Mouse (Mus musculus): ENCODE data around the gene Herpud1. TPM values are rescaled to one million over a fixed set of nuclear protein-coding genes. Genes with fewer than 3 reads are reported as not detected.

Herpud1 gene
- total and polyA plus RNA-seq, 2 experiments from 2014 or later, result 131 to 177 TPM

- TF ChIP-seq EP300 (IDR thresholded peaks at IDR 0.05; ENCODE audit: low read depth) (no peak), CTCF (IDR thresholded peaks at IDR 0.05; ENCODE audit: low read depth) (peak; percentile 49)
- Histone ChIP-seq H3K9me3 (replicated peaks; ENCODE audit: control insufficient read depth, low read length) (no peaks in the 10 kb centered on the region), H3K4me3 (ENCODE audit: low read depth, low read length) (no peak overlapping the region), H3K36me3 (replicated peaks; ENCODE audit: control insufficient read depth, insufficient read depth, low read length) (no peaks in the 10 kb centered on the region), H3K27ac (ENCODE audit: low read depth) (no peak overlapping the region), H3K27me3 (ENCODE audit: control insufficient read depth, insufficient read depth, low read length) (no peaks in the 10 kb centered on the region), H3K4me2 (ENCODE audit: low read depth, low read length) (no peak overlapping the region), H3K9ac (replicated peaks; ENCODE audit: low read depth, low read length) (no peak overlapping the region), H3K4me1 (ENCODE audit: control insufficient read depth, insufficient read depth) (0 out of 2 replicates have a peak, but pooled peaks cover 6% of the 10 kb centered on the region)
- DNase-seq (ENCODE audit: low spot score), result no peak
- 64% methylated on average over 15 of the region's 15 CpGs for WGBS
- peak; percentile 61 for ATAC-seq (ENCODE audit: insufficient read depth, low read depth)
Observed at GRCm38 (mm10) chr8:94378763-94379415, 7.3 kb upstream of the Herpud1 start.

GRCm38 (mm10) chr8:94379686-94380085, 6.6 kb upstream of the Herpud1 start:
- H3K27me3 ChIP-seq (ENCODE audit: control insufficient read depth, insufficient read depth, low read length), result no peaks in the 10 kb centered on the region
- no peak overlapping the region for H3K4me2 ChIP-seq (ENCODE audit: low read depth, low read length)
- H3K27ac ChIP-seq (ENCODE audit: low read depth), result no peak overlapping the region
- ATAC-seq (ENCODE audit: insufficient read depth, low read depth) (no peak), DNase-seq (ENCODE audit: low spot score) (no peak)
- no peaks in the 10 kb centered on the region for H3K36me3 ChIP-seq (replicated peaks; ENCODE audit: control insufficient read depth, insufficient read depth, low read length)
- H3K4me3 ChIP-seq (ENCODE audit: low read depth, low read length), result no peak overlapping the region
- no peak overlapping the region for H3K9ac ChIP-seq (replicated peaks; ENCODE audit: low read depth, low read length)
- no peaks in the 10 kb centered on the region for H3K9me3 ChIP-seq (replicated peaks; ENCODE audit: control insufficient read depth, low read length)
- no peak for TF ChIP-seq EP300 (IDR thresholded peaks at IDR 0.05; ENCODE audit: low read depth)
- no peak for TF ChIP-seq CTCF (IDR thresholded peaks at IDR 0.05; ENCODE audit: low read depth)
- H3K4me1 ChIP-seq (ENCODE audit: control insufficient read depth, insufficient read depth), result 0 out of 2 replicates have a peak, but pooled peaks cover 6% of the 10 kb centered on the region
- 89% methylated on average over 9 of the region's 9 CpGs for WGBS

GRCm38 (mm10) chr8:94384166-94384565, 2.1 kb upstream of the Herpud1 start:
- no peak for ATAC-seq (ENCODE audit: insufficient read depth, low read depth)
- no peak overlapping the region for H3K9ac ChIP-seq (replicated peaks; ENCODE audit: low read depth, low read length)

GRCm38 (mm10) chr8:94385506-94386213, 578 bp upstream of the Herpud1 start:
- peak overlapping the region; percentile 70 for H3K4me2 ChIP-seq (ENCODE audit: low read depth, low read length)
- H3K4me1 ChIP-seq (ENCODE audit: control insufficient read depth, insufficient read depth), result no peaks in the 10 kb centered on the region
- H3K36me3 ChIP-seq (replicated peaks; ENCODE audit: control insufficient read depth, insufficient read depth, low read length), result peaks cover 16% of the 10 kb centered on the region
- 26% methylated on average over 20 of the region's 20 CpGs for WGBS
- TF ChIP-seq CTCF (IDR thresholded peaks at IDR 0.05; ENCODE audit: low read depth) (no peak), EP300 (IDR thresholded peaks at IDR 0.05; ENCODE audit: low read depth) (no peak)
- no peaks in the 10 kb centered on the region for H3K9me3 ChIP-seq (replicated peaks; ENCODE audit: control insufficient read depth, low read length)
- H3K4me3 ChIP-seq (ENCODE audit: low read depth, low read length), result peak overlapping the region; percentile 75
- H3K27ac ChIP-seq (ENCODE audit: low read depth), result peak overlapping the region; percentile 84
- peak overlapping the region; percentile 79 for H3K9ac ChIP-seq (replicated peaks; ENCODE audit: low read depth, low read length)
- peak; percentile 11 for ATAC-seq (ENCODE audit: insufficient read depth, low read depth)
- H3K27me3 ChIP-seq (ENCODE audit: control insufficient read depth, insufficient read depth, low read length), result no peaks in the 10 kb centered on the region
- DNase-seq (ENCODE audit: low spot score), result no peak

More at GRCm38 (mm10) chr8:94384166-94384565, 2.1 kb upstream of the Herpud1 start:
- no peak for DNase-seq (ENCODE audit: low spot score)
- H3K4me1 ChIP-seq (ENCODE audit: control insufficient read depth, insufficient read depth), result no peaks in the 10 kb centered on the region
- no peak for TF ChIP-seq CTCF (IDR thresholded peaks at IDR 0.05; ENCODE audit: low read depth)
- TF ChIP-seq EP300 (IDR thresholded peaks at IDR 0.05; ENCODE audit: low read depth), result no peak
- H3K36me3 ChIP-seq (replicated peaks; ENCODE audit: control insufficient read depth, insufficient read depth, low read length), result peaks cover under 1% of the 10 kb centered on the region; the same call in 1 of the 2 replicates
- H3K27ac ChIP-seq (ENCODE audit: low read depth), result no peak overlapping the region
- 68% methylated on average over 7 of the region's 7 CpGs for whole genome bisulfite sequencing
- H3K4me2 ChIP-seq (ENCODE audit: low read depth, low read length), result no peak overlapping the region
- no peaks in the 10 kb centered on the region for H3K27me3 ChIP-seq (ENCODE audit: control insufficient read depth, insufficient read depth, low read length)
- H3K4me3 ChIP-seq (ENCODE audit: low read depth, low read length), result no peak overlapping the region
- no peaks in the 10 kb centered on the region for H3K9me3 ChIP-seq (replicated peaks; ENCODE audit: control insufficient read depth, low read length)

GRCm38 (mm10) chr8:94387027-94387684, 918 bp downstream of the Herpud1 start:
- H3K4me3 ChIP-seq (ENCODE audit: low read depth, low read length), result peak overlapping the region; percentile 75
- H3K36me3 ChIP-seq (replicated peaks; ENCODE audit: control insufficient read depth, insufficient read depth, low read length), result peaks cover 30% of the 10 kb centered on the region
- H3K4me1 ChIP-seq (ENCODE audit: control insufficient read depth, insufficient read depth), result no peaks in the 10 kb centered on the region
- WGBS, result 5% methylated on average over 25 of the region's 25 CpGs
- no peaks in the 10 kb centered on the region for H3K9me3 ChIP-seq (replicated peaks; ENCODE audit: control insufficient read depth, low read length)
- DNase-seq (ENCODE audit: low spot score) (peak; percentile 90), ATAC-seq (ENCODE audit: insufficient read depth, low read depth) (peak; percentile 72)
- peak overlapping the region; percentile 70 for H3K4me2 ChIP-seq (ENCODE audit: low read depth, low read length)
- peak overlapping the region; percentile 93 for H3K27ac ChIP-seq (ENCODE audit: low read depth)
- peak overlapping the region; percentile 79 for H3K9ac ChIP-seq (replicated peaks; ENCODE audit: low read depth, low read length)
- TF ChIP-seq EP300 (IDR thresholded peaks at IDR 0.05; ENCODE audit: low read depth), result no peak; the same call in 1 of the 2 replicates
- no peak for TF ChIP-seq CTCF (IDR thresholded peaks at IDR 0.05; ENCODE audit: low read depth)
- no peaks in the 10 kb centered on the region for H3K27me3 ChIP-seq (ENCODE audit: control insufficient read depth, insufficient read depth, low read length)

Data from heart, postnatal 0 days (tissue).